Mouse (Mus musculus) MEL (cell line): ENCODE measurements around the gene Magi2. TPM values are rescaled to one million over a fixed set of nuclear protein-coding genes. Genes with fewer than 3 reads are reported as not detected.

ENCODE experiments used
- DNase-seq: peaks from one replicate; pipeline ENCODE4 v3.0.0; 2011; ENCODE audit warnings: low read depth, low spot score
- H3K27ac ChIP-seq: 2 replicates; pipeline ENCODE4 v1.5.1; 2012; ENCODE audit warnings: low read depth, mild to moderate bottlenecking, control low read depth, low read length, moderate library complexity; ENCODE audit not compliant: control insufficient read depth
- H3K27me3 ChIP-seq, 2 experiments: fragments of 150-350 bp in 1 of 2; sonication (generic) in 1 of 2; 2 replicates each; pipeline ENCODE4 v1.6.1; 2012; ENCODE audit warnings: low read length in 2 of 2, mild to moderate bottlenecking in 2 of 2, improper control_type of control experiment in 1 of 2, moderate library complexity in 1 of 2; ENCODE audit not compliant: insufficient read depth in 2 of 2, control insufficient read depth in 1 of 2
- H3K36me3 ChIP-seq, 2 experiments: 2 replicates each; pipeline ENCODE4 v1.6.1; 2012 to 2014; ENCODE audit warnings: low read length in 2 of 2, improper control_type of control experiment in 1 of 2, inconsistent platforms in 1 of 2, mild to moderate bottlenecking in 1 of 2; ENCODE audit not compliant: insufficient read depth in 2 of 2, control insufficient read depth in 1 of 2
- H3K4me1 ChIP-seq, 2 experiments: fragments of 150-350 bp in 1 of 2; sonication (generic) in 1 of 2; 2 replicates each; pipeline ENCODE4 v1.6.1; 2012; ENCODE audit warnings: low read length in 2 of 2, improper control_type of control experiment in 1 of 2, mild to moderate bottlenecking in 1 of 2; ENCODE audit not compliant: insufficient read depth in 2 of 2, control insufficient read depth in 1 of 2
- H3K4me3 ChIP-seq, 2 experiments: fragments of 150-350 bp in 1 of 2; sonication (generic) in 1 of 2; 2 replicates each; pipeline ENCODE4 v1.5.1; 2012; ENCODE audit warnings: low read depth in 2 of 2, low read length in 2 of 2, mild to moderate bottlenecking in 2 of 2, moderate library complexity in 2 of 2, control low read depth in 1 of 2, improper control_type of control experiment in 1 of 2; ENCODE audit not compliant: control insufficient read depth in 1 of 2, insufficient read depth in 1 of 2
- H3K79me2 ChIP-seq: 2 replicates; pipeline ENCODE4 v1.6.1; 2012; ENCODE audit warnings: mild to moderate bottlenecking, low read length, moderate library complexity; ENCODE audit not compliant: control insufficient read depth, poor library complexity, insufficient read depth
- H3K9ac ChIP-seq: 2 replicates; pipeline ENCODE4 v1.6.1; 2012; ENCODE audit warnings: low read depth, mild to moderate bottlenecking, control low read depth, low read length, moderate library complexity; ENCODE audit not compliant: control insufficient read depth, poor library complexity, severe bottlenecking
- H3K9me3 ChIP-seq: fragments of 150-350 bp; sonication (generic); replicated peaks from 2 replicates; pipeline ENCODE4 v1.6.1; 2012; ENCODE audit warnings: mild to moderate bottlenecking, low read length, improper control_type of control experiment, moderate library complexity; ENCODE audit not compliant: insufficient read depth
- CHD2 ChIP-seq: IDR thresholded peaks from 2 replicates; pipeline ENCODE4 v1.6.1; 2011; ENCODE audit warnings: low read length, improper control_type of control experiment
- ELF1 ChIP-seq: IDR thresholded peaks from 2 replicates; pipeline ENCODE4 v1.6.1; 2014; ENCODE audit warnings: low read depth, mild to moderate bottlenecking, inconsistent platforms, low read length, improper control_type of control experiment, moderate library complexity
- EP300 ChIP-seq, 2 experiments: IDR thresholded peaks; 2 replicates each; pipeline ENCODE4 v1.6.1; 2011; ENCODE audit warnings: improper control_type of control experiment in 2 of 2, low read length in 2 of 2, low read depth in 1 of 2, mild to moderate bottlenecking in 1 of 2
- ETS1 ChIP-seq: IDR thresholded peaks from 2 replicates; pipeline ENCODE4 v1.6.1; 2012; ENCODE audit warnings: low read depth, mild to moderate bottlenecking, inconsistent platforms, low read length, improper control_type of control experiment, moderate library complexity
- GABPA ChIP-seq: IDR thresholded peaks from 2 replicates; pipeline ENCODE4 v1.6.1; 2012; ENCODE audit warnings: low read depth, mild to moderate bottlenecking, inconsistent platforms, low read length, improper control_type of control experiment, moderate library complexity
- GATA1 ChIP-seq: IDR thresholded peaks from 2 replicates; pipeline ENCODE4 v1.6.1; 2011; ENCODE audit warnings: low read depth, low read length, improper control_type of control experiment
- KAT2A ChIP-seq: conservative IDR thresholded peaks from 2 replicates; pipeline ENCODE4 v1.6.1; 2012; ENCODE audit warnings: low read depth, low read length, improper control_type of control experiment, inconsistent platforms
- MAFK ChIP-seq: IDR thresholded peaks from 2 replicates; pipeline ENCODE4 v1.6.1; 2011; ENCODE audit warnings: low read depth, mild to moderate bottlenecking, low read length, improper control_type of control experiment, borderline replicate concordance
- MAZ ChIP-seq: IDR thresholded peaks from 2 replicates; pipeline ENCODE4 v1.6.1; 2012; ENCODE audit warnings: low read depth, mild to moderate bottlenecking, inconsistent platforms, low read length, improper control_type of control experiment
- MYB ChIP-seq: IDR thresholded peaks from 2 replicates; pipeline ENCODE4 v1.6.1; 2011; ENCODE audit warnings: mild to moderate bottlenecking, low read depth, low read length, improper control_type of control experiment
- MYC ChIP-seq: IDR thresholded peaks from 2 replicates; pipeline ENCODE4 v1.6.1; 2011; ENCODE audit warnings: low read depth, mild to moderate bottlenecking, low read length, improper control_type of control experiment, moderate library complexity
- NELFE ChIP-seq: IDR thresholded peaks from 2 replicates; pipeline ENCODE4 v1.6.1; 2011; ENCODE audit warnings: low read depth, low read length, improper control_type of control experiment
- NRF1 ChIP-seq: IDR thresholded peaks from 2 replicates; pipeline ENCODE4 v1.6.1; 2014; ENCODE audit warnings: low read depth, mild to moderate bottlenecking, inconsistent platforms, low read length, improper control_type of control experiment, moderate library complexity; ENCODE audit not compliant: poor library complexity, insufficient read depth, severe bottlenecking
- POLR2A ChIP-seq, 2 experiments: IDR thresholded peaks; 2 replicates each; pipeline ENCODE4 v1.6.1; 2011 to 2012; ENCODE audit warnings: low read length in 2 of 2, mild to moderate bottlenecking in 2 of 2, control low read depth in 1 of 2, improper control_type of control experiment in 1 of 2, low read depth in 1 of 2, moderate library complexity in 1 of 2; ENCODE audit not compliant: control insufficient read depth in 1 of 2, insufficient read depth in 1 of 2, poor library complexity in 1 of 2
- POLR2AphosphoS2 ChIP-seq: IDR thresholded peaks from 2 replicates; pipeline ENCODE4 v1.6.1; 2011; ENCODE audit warnings: low read length, improper control_type of control experiment
- POLR2AphosphoS5 ChIP-seq: IDR thresholded peaks from 2 replicates; pipeline ENCODE4 v1.6.1; 2012; ENCODE audit warnings: low read depth, borderline replicate concordance, mild to moderate bottlenecking, inconsistent platforms, low read length, moderate library complexity, mixed read lengths
- RAD21 ChIP-seq: IDR thresholded peaks from 2 replicates; pipeline ENCODE4 v1.6.1; 2011; ENCODE audit warnings: mild to moderate bottlenecking, low read depth, low read length, improper control_type of control experiment
- RCOR1 ChIP-seq: IDR thresholded peaks from 2 replicates; pipeline ENCODE4 v1.6.1; 2012; ENCODE audit warnings: low read depth, mild to moderate bottlenecking, inconsistent platforms, low read length, improper control_type of control experiment
- SIN3A ChIP-seq: IDR thresholded peaks from 2 replicates; pipeline ENCODE4 v1.6.1; 2012; ENCODE audit warnings: low read length, improper control_type of control experiment, inconsistent platforms
- TAL1 ChIP-seq: IDR thresholded peaks from 2 replicates; pipeline ENCODE4 v1.6.1; 2012; ENCODE audit warnings: mild to moderate bottlenecking, inconsistent platforms, low read length, moderate library complexity, mixed read lengths
- TBP ChIP-seq: IDR thresholded peaks from 2 replicates; pipeline ENCODE4 v1.8.0; 2011; ENCODE audit warnings: low read depth, low read length, improper control_type of control experiment
- TCF12 ChIP-seq: IDR thresholded peaks from 2 replicates; pipeline ENCODE4 v1.6.1; 2014; ENCODE audit warnings: low read depth, mild to moderate bottlenecking, inconsistent platforms, low read length, improper control_type of control experiment, moderate library complexity
- UBTF ChIP-seq: IDR thresholded peaks from 2 replicates; pipeline ENCODE4 v1.6.1; 2012; ENCODE audit warnings: low read depth, mild to moderate bottlenecking, inconsistent platforms, low read length, improper control_type of control experiment, moderate library complexity, borderline replicate concordance; ENCODE audit not compliant: insufficient read depth
- polyA plus RNA-seq, 2 experiments: library from polyadenylated mRNA; stranded (reverse) in 1 of 2; unstranded in 1 of 2; fragments of >175 nt in 1 of 2; fragments of >200 nt in 1 of 2; gene quantifications; 2 replicates each; pipeline versions ENCODE4 v1.2.1 to v1.2.4; 2012; ENCODE audit warnings: low replicate concordance in 2 of 2, low read depth in 1 of 2; ENCODE audit not compliant: insufficient read length in 2 of 2, insufficient read depth in 1 of 2, missing spikeins in 1 of 2
- total RNA-seq: library from RNA; depleted of rRNA; stranded (reverse); fragments of 300-350 nt; gene quantifications from 2 replicates; pipeline ENCODE4 v1.2.3, GENCODE M21; 2012

Gene Magi2
- total and polyA plus RNA-seq, 3 experiments, result 0.46 to 0.47 TPM; not detected in 1

- H3K4me1 ChIP-seq, result no peaks in the 10 kb centered on the region
- H3K9ac ChIP-seq, result no peak overlapping the region
- H3K4me3 ChIP-seq, result no peak overlapping the region
- no peaks in the 10 kb centered on the region for H3K79me2 ChIP-seq
- H3K36me3 ChIP-seq, result no peaks in the 10 kb centered on the region
- no peak for TF ChIP-seq POLR2AphosphoS2
- no peak for TF ChIP-seq POLR2A (IDR thresholded peaks at IDR 0.05; ENCODE audit: control insufficient read depth in 1 of 2, insufficient read depth in 1 of 2, low read depth in 1 of 2, low read length in 2 of 2, poor library complexity in 1 of 2)
- no peak for TF ChIP-seq GATA1
- no peak for TF ChIP-seq ELF1
- no peak for TF ChIP-seq TBP
- no peak for TF ChIP-seq MYB
- TF ChIP-seq RAD21, result no peak
- no peak for TF ChIP-seq POLR2AphosphoS5
- TF ChIP-seq UBTF, result no peak
- no peak for TF ChIP-seq NRF1
- no peak for TF ChIP-seq NELFE
- TF ChIP-seq KAT2A, result no peak
- H3K27ac ChIP-seq, result no peak overlapping the region
- DNase-seq, result no peak
- no peaks in the 10 kb centered on the region for H3K9me3 ChIP-seq
- no peaks in the 10 kb centered on the region; a peak in 1 of 4 replicates for H3K27me3 ChIP-seq
These were observed 1272.3 kb downstream of the Magi2 start for GRCm38 (mm10) chr5:20499031-20499600.

DNA sequence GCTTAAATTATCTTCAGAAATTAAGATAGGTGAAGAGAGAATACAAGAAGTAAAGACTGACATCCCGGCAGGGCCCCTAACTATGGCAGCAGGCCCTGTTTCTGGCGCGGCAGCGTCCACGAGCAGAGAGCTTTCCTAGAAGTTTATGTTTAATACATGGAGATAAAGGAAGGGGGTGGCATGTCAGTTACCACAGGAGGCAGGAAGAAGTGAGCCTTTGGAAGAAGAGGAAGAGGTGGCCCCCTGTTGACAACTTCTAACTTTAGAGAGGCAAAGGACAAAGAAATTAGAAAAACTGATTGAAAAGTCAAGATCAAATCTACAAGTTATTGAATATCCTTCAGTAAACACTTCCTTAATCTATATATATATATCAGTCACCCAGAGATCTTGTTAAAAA is 1281.8 kb downstream of the Magi2 start:
- no peak overlapping the region for H3K4me3 ChIP-seq
- DNase-seq, result no peak
- no peaks in the 10 kb centered on the region for H3K36me3 ChIP-seq
- H3K27me3 ChIP-seq, result no peaks in the 10 kb centered on the region
- H3K9me3 ChIP-seq, result no peaks in the 10 kb centered on the region
- no peak overlapping the region for H3K27ac ChIP-seq
- H3K4me1 ChIP-seq, result no peaks in the 10 kb centered on the region
- H3K9ac ChIP-seq, result no peak overlapping the region
- TF ChIP-seq RCOR1 (no peak), MAFK (no peak), MAZ (no peak), ETS1 (no peak), GABPA (no peak), EP300 (IDR thresholded peaks at IDR 0.05; ENCODE audit: low read depth in 1 of 2, low read length in 2 of 2) (no peak), TAL1 (no peak), MYC (no peak), TBP (no peak), GATA1 (no peak), SIN3A (no peak), MYB (no peak), CHD2 (no peak), TCF12 (no peak), NRF1 (no peak)
- H3K79me2 ChIP-seq, result no peaks in the 10 kb centered on the region
